Mouse (Mus musculus) liver, embryonic 16.5 days (tissue): Measurements from ENCODE around the gene Gm5725. TPM values are rescaled to one million over a fixed set of nuclear protein-coding genes. Genes with fewer than 3 reads are reported as not detected.
"Not testable (repeated sequence)": the region's sequence is repeated elsewhere in the genome, so short reads cannot be mapped to it uniquely, and the experiment has no call there.

Experiments
- ATAC-seq: fragments of 200-750 bp; cut with Nextera tagmentation; 2 replicates; pipeline ENCODE4 v1.8.0; 2017; ENCODE audit warnings: low read depth, mild to moderate bottlenecking, moderate number of reproducible peaks, moderate library complexity
- H3K27ac ChIP-seq: fragments of 300-500 bp; sonication (generic); 2 replicates; pipeline ENCODE4 v1.5.1; 2014; ENCODE audit warnings: mild to moderate bottlenecking, low read length
- H3K27me3 ChIP-seq: fragments of 300-500 bp; sonication (generic); 2 replicates; pipeline ENCODE4 v1.6.1; 2014; ENCODE audit warnings: low read depth, low read length, mixed read lengths; ENCODE audit not compliant: control insufficient read depth, insufficient read depth
- H3K36me3 ChIP-seq: fragments of 300-500 bp; sonication (generic); 2 replicates; pipeline ENCODE4 v1.6.1; 2014; ENCODE audit warnings: mild to moderate bottlenecking; ENCODE audit not compliant: control insufficient read depth, insufficient read depth
- H3K4me1 ChIP-seq: fragments of 300-500 bp; sonication (generic); 2 replicates; pipeline ENCODE4 v1.6.1; 2014; ENCODE audit warnings: low read depth, low read length, mixed read lengths; ENCODE audit not compliant: control insufficient read depth
- H3K4me2 ChIP-seq: fragments of 300-500 bp; sonication (generic); 2 replicates; pipeline ENCODE4 v1.6.1; 2014; ENCODE audit warnings: low read depth, low read length, mixed read lengths
- H3K4me3 ChIP-seq: fragments of 300-500 bp; sonication (generic); 2 replicates; pipeline ENCODE4 v1.5.1; 2014; ENCODE audit warnings: low read depth, mild to moderate bottlenecking, low read length
- H3K9ac ChIP-seq: fragments of 300-500 bp; sonication (generic); 2 replicates; pipeline ENCODE4 v1.6.1; 2014; ENCODE audit warnings: low read depth, low read length
- H3K9me3 ChIP-seq: fragments of 300-500 bp; sonication (generic); replicated peaks from 2 replicates; pipeline ENCODE4 v1.6.1; 2016; ENCODE audit warnings: low read length; ENCODE audit not compliant: control insufficient read depth
- WGBS: fragments of 180-500 bp; shearing (Covaris S2); extraction: QIAGEN DNeasy Blood & Tissue Kit; methylation state at CpG from one replicate; pipeline ENCODE4 v1.1.7; 2014; ENCODE audit not compliant: insufficient replicate concordance; 5-methylcytosine and 5-hydroxymethylcytosine counted together
- polyA plus RNA-seq: library from polyadenylated mRNA; unstranded; fragments of >200 nt; fragmentation: Nextera tagmentation; extraction: Ambion mirVana; gene quantifications from 2 replicates; pipeline ENCODE4 v1.2.1, GENCODE M21; 2015

Gm5725 gene
- polyA plus RNA-seq = not detected in 2 replicates

GRCm38 (mm10) chr7:21844167-21844566 lies at the start of gene Gm5725:
Gm5725 (minus strand) TSS chr7:21844267.
- H3K27me3 ChIP-seq = not testable (repeated sequence)

GRCm38 (mm10) chr7:21832051-21832450 lies 12.0 kb downstream of the Gm5725 start, which contains the start of gene Vmn1r135:
Vmn1r135 (plus strand) TSS chr7:21832351.
- not testable (repeated sequence) for H3K9me3 ChIP-seq, H3K4me1 ChIP-seq, H3K4me2 ChIP-seq, H3K9ac ChIP-seq, H3K27ac ChIP-seq, ATAC-seq, H3K36me3 ChIP-seq, H3K27me3 ChIP-seq, H3K4me3 ChIP-seq
- no CpG with 5 or more reads among the region's 1 CpGs for WGBS

More at GRCm38 (mm10) chr7:21844167-21844566, at the start of gene Gm5725:
- not testable (repeated sequence) for H3K4me2 ChIP-seq, H3K4me3 ChIP-seq, H3K9ac ChIP-seq, H3K4me1 ChIP-seq, ATAC-seq, H3K36me3 ChIP-seq, H3K9me3 ChIP-seq, H3K27ac ChIP-seq
- WGBS = no CpG with 5 or more reads among the region's 1 CpGs

DNA sequence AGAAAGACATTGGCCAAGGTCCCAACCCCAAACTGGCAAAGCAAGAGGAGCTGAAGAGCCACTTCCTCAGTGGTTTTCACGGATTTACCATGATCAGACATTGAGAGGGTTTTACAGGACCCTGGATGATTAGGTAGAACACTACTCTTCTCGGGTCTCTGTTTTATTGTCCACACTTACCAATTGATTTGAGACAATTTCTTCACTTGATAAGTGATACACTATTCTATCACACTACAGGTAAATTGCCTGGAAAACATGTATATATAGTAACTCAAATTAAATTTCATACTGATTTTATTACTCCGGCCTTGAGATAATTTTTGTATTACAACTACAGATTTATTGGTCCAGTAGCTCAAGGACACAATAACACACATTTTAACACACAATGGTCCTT lies 47.4 kb downstream of the Gm5725 start, which contains the start of gene Gm4177:
Gene Gm4177, minus strand, starts transcription at position 101 of the 400 bp plus-strand sequence.
- no CpG with 5 or more reads among the region's 3 CpGs for WGBS
- H3K27ac ChIP-seq = not testable (repeated sequence)

More for the DNA sequence above, 47.4 kb downstream of the Gm5725 start, which contains the start of gene Gm4177:
- H3K9ac ChIP-seq, H3K27me3 ChIP-seq, H3K4me1 ChIP-seq, H3K36me3 ChIP-seq, H3K4me2 ChIP-seq, ATAC-seq, H3K4me3 ChIP-seq, H3K9me3 ChIP-seq: not testable (repeated sequence)

Other genes starting within 250 kb of the Gm5725 start
- not detected in 2 replicates for gene Vmn1r132, start 230.2 kb downstream of the Gm5725 start, polyA plus RNA-seq
- not detected in 2 replicates for gene Gm4175, start 82.8 kb downstream of the Gm5725 start, polyA plus RNA-seq
- gene Gm4177, start 47.5 kb downstream of the Gm5725 start, polyA plus RNA-seq = not detected in 2 replicates
- not detected in 2 replicates for gene Vmn1r135, start 11.9 kb downstream of the Gm5725 start, polyA plus RNA-seq
- not detected in 2 replicates for gene Gm5891, start 77.0 kb upstream of the Gm5725 start, polyA plus RNA-seq
- not detected in 2 replicates for gene Vmn1r137, start 150.3 kb upstream of the Gm5725 start, polyA plus RNA-seq
- not detected in 2 replicates for gene Vmn1r138, start 184.6 kb upstream of the Gm5725 start, polyA plus RNA-seq
- gene Gm6176, start 212.0 kb upstream of the Gm5725 start, polyA plus RNA-seq = not detected in 2 replicates
- gene Vmn1r139, start 224.8 kb upstream of the Gm5725 start, polyA plus RNA-seq = not detected in 2 replicates